In genomic region chr16:78554911-78555648, GRCm38 (mm10) we compare ENCODE assay signal across 20 mouse cellular contexts. TPM values are rescaled to one million over a fixed set of nuclear protein-coding genes. Genes with fewer than 3 reads are reported as not detected.
A peak's percentile ranks its signal among the peaks of the same experiment; 100 is the strongest.
DNase-seq lines count a peak whose midpoint lies in the region.
"Had no signal": no experiment of that assay in that cellular context is flagged by ENCODE, and none has a peak within 500 bp of the region (broad histone marks: within the 10 kb centered on the region; RNA-seq: fewer than 3 reads in every experiment).

No protein-coding gene starts in this region.

- peak; percentile 34 for DNase-seq in layer of hippocampus, adult 11-12 months (ENCODE audit: low spot score)
- no peak for DNase-seq in layer of hippocampus, adult 9-10 months (ENCODE audit: low spot score)
- DNase-seq in ES-CJ7 (ENCODE audit: low read depth, low spot score), result peak; percentile 39
- DNase-seq in ZHBTc4 (ENCODE audit: low read depth, low spot score), result peak; percentile 52
- DNase-seq in adrenal gland, postnatal 25 days, result peak; percentile 59
- DNase-seq in lung, postnatal 25 days (ENCODE audit: low spot score), result no peak
- no peak for DNase-seq in right cerebral cortex, postnatal 25 days
- no peak for DNase-seq in ovary, postnatal 36 days (ENCODE audit: low spot score)
- DNase-seq: cerebellum, adult 2 months; cerebellum, postnatal 36 days; embryo, embryonic 11 days; gastrocnemius, postnatal 25 days; heart, adult 2 months; heart, postnatal 10 days; kidney, adult 11 months; kidney, postnatal 14 days; lung, adult 18-20 months; right cerebral cortex, postnatal 4 days; thymus, adult 2 months; thymus, postnatal 36 days had no signal

RNA-seq across cellular contexts. Expression of gene D16Ertd472e, which starts 21.4 kb away (rescaled TPM):
- 32.2 and 38.4 TPM in 2 replicates for total RNA-seq in adrenal gland, postnatal 25 days (2021)

Comparison
In these comparisons a context has a peak if more than half of its experiments do, and no peak if none do; other contexts are left out.
1. DNase-seq: peak in layer of hippocampus, adult 11-12 months (single experiment), ES-CJ7 (single experiment), ZHBTc4 (single experiment) and adrenal gland, postnatal 25 days (single experiment); none in layer of hippocampus, adult 9-10 months (single experiment), lung, postnatal 25 days (single experiment), right cerebral cortex, postnatal 25 days (single experiment) and ovary, postnatal 36 days (single experiment).